Mouse (Mus musculus): ENCODE data around the gene Pla2g4c.

DNA sequence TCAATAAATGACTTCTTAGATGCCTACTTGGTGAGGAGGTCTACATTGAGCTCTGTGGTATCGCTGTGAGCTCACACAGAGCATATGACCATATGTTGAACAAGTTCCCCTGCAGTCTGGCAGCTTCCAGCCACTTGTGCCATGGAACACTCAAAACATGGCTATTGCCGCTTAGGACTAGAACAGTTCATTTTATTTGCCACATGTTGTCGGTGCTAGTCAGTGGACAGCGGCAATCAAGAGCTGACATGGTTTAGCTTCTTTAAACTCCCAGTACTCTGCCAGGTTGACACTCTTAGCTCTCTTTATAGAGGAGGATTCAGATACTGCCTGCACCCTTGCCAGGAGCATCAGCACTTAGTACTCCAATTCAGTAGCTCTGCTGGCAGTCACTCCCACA, 13.1 kb upstream of the Pla2g4c start:
- TF ChIP-seq CTCF (IDR thresholded peaks at IDR 0.05; ENCODE audit: low read depth, low read length) (no peak), POLR2A (IDR thresholded peaks at IDR 0.05; ENCODE audit: insufficient read depth, low read length) (no peak)
